Mouse (Mus musculus) macrophage (primary cell): Measurements from ENCODE around the gene Map3k14. TPM values are rescaled to one million over a fixed set of nuclear protein-coding genes. Genes with fewer than 3 reads are reported as not detected.

Source experiments
- H3K27ac ChIP-seq: fragments of 350-480 bp; formaldehyde crosslinking; 2 replicates; pipeline ENCODE4 v1.9.0; 2021
- H3K36me3 ChIP-seq: fragments of 350-480 bp; formaldehyde crosslinking; 2 replicates; pipeline ENCODE4 v1.9.0; 2021; ENCODE audit errors: inconsistent target
- H3K4me3 ChIP-seq: fragments of 350-480 bp; formaldehyde crosslinking; 2 replicates; pipeline ENCODE4 v1.9.0; 2021; ENCODE audit errors: inconsistent target
- H3K79me2 ChIP-seq: fragments of 350-480 bp; formaldehyde crosslinking; 2 replicates; pipeline ENCODE4 v1.9.0; 2021; ENCODE audit errors: inconsistent target
- WGBS: methylation state at CpG from one replicate; pipeline ENCODE4 v1.1.7; 2026; ENCODE audit warnings: inconsistent platforms; ENCODE audit not compliant: missing documents; 5-methylcytosine and 5-hydroxymethylcytosine counted together
- polyA plus RNA-seq: library from polyadenylated mRNA; stranded (reverse); fragments of 250-400 nt; gene quantifications from 3 replicates; pipeline ENCODE4 v1.2.4, GENCODE M21; 2018; ENCODE audit warnings: inconsistent platforms

Map3k14 gene
- polyA plus RNA-seq, 1 experiment from 2014 or later = 9.0 TPM

GRCm38 (mm10) chr11:103264427-103265005, 2.8 kb downstream of the Map3k14 start:
- WGBS = 1% methylated on average over 20 of the region's 20 CpGs
- peak overlapping the region; percentile 44 for H3K4me3 ChIP-seq

GRCm38 (mm10) chr11:103263551-103263950, 3.7 kb downstream of the Map3k14 start:
- H3K79me2 ChIP-seq = peaks cover 80% of the 10 kb centered on the region
- peak overlapping the region; percentile 89 for H3K27ac ChIP-seq
- no peaks in the 10 kb centered on the region for H3K36me3 ChIP-seq
- 7% methylated on average over 10 of the region's 10 CpGs for WGBS
- peak overlapping the region; percentile 44 for H3K4me3 ChIP-seq

More at GRCm38 (mm10) chr11:103264427-103265005, 2.8 kb downstream of the Map3k14 start:
- no peaks in the 10 kb centered on the region for H3K36me3 ChIP-seq
- peak overlapping the region; percentile 89 for H3K27ac ChIP-seq
- peaks cover 71% of the 10 kb centered on the region for H3K79me2 ChIP-seq

GRCm38 (mm10) chr11:103262412-103263267, 4.6 kb downstream of the Map3k14 start:
- no peaks in the 10 kb centered on the region for H3K36me3 ChIP-seq
- H3K27ac ChIP-seq = peak overlapping the region; percentile 89
- peaks cover 90% of the 10 kb centered on the region for H3K79me2 ChIP-seq
- H3K4me3 ChIP-seq = peak overlapping the region; percentile 44
- 4% methylated on average over 20 of the region's 20 CpGs for WGBS

- 76% methylated on average over 7 of the region's 7 CpGs for WGBS
- Histone ChIP-seq H3K27ac (peak overlapping the region; percentile 89), H3K4me3 (peak overlapping the region; percentile 44), H3K36me3 (no peaks in the 10 kb centered on the region), H3K79me2 (peaks cover 97% of the 10 kb centered on the region)
Observed at GRCm38 (mm10) chr11:103261671-103262411, 5.4 kb downstream of the Map3k14 start.

GRCm38 (mm10) chr11:103260515-103261192, 6.6 kb downstream of the Map3k14 start:
- H3K79me2 ChIP-seq = peaks cover 97% of the 10 kb centered on the region
- H3K36me3 ChIP-seq = no peaks in the 10 kb centered on the region
- 94% methylated on average over 12 of the region's 12 CpGs for WGBS
- no peak overlapping the region for H3K27ac ChIP-seq
- no peak overlapping the region for H3K4me3 ChIP-seq

GRCm38 (mm10) chr11:103260034-103260433, 7.2 kb downstream of the Map3k14 start:
- 76% methylated on average over 5 of the region's 5 CpGs for WGBS
- Histone ChIP-seq H3K36me3 (no peaks in the 10 kb centered on the region), H3K27ac (no peak overlapping the region), H3K4me3 (no peak overlapping the region), H3K79me2 (peaks cover 97% of the 10 kb centered on the region)

- Histone ChIP-seq H3K79me2 (peaks cover 97% of the 10 kb centered on the region), H3K4me3 (no peak overlapping the region), H3K27ac (peak overlapping the region; percentile 70), H3K36me3 (no peaks in the 10 kb centered on the region)
- 13% methylated on average over 3 of the region's 4 CpGs for WGBS
Observed at GRCm38 (mm10) chr11:103257938-103258481, 9.3 kb downstream of the Map3k14 start.

GRCm38 (mm10) chr11:103253605-103254004, 13.7 kb downstream of the Map3k14 start:
- no peak overlapping the region for H3K4me3 ChIP-seq
- peaks cover 89% of the 10 kb centered on the region for H3K79me2 ChIP-seq
- H3K27ac ChIP-seq = no peak overlapping the region
- no peaks in the 10 kb centered on the region for H3K36me3 ChIP-seq
- WGBS = 38% methylated on average over 5 of the region's 5 CpGs

GRCm38 (mm10) chr11:103252380-103252779, 14.9 kb downstream of the Map3k14 start:
- Histone ChIP-seq H3K4me3 (no peak overlapping the region), H3K36me3 (no peaks in the 10 kb centered on the region), H3K27ac (no peak overlapping the region), H3K79me2 (peaks cover 89% of the 10 kb centered on the region)
- 80% methylated on average over 5 of the region's 5 CpGs for WGBS

- peaks cover 89% of the 10 kb centered on the region for H3K79me2 ChIP-seq
- H3K4me3 ChIP-seq = no peak overlapping the region
- WGBS = 81% methylated on average over 3 of the region's 3 CpGs
- H3K27ac ChIP-seq = peak overlapping the region; percentile 93
- H3K36me3 ChIP-seq = no peaks in the 10 kb centered on the region
Observed at GRCm38 (mm10) chr11:103250324-103250723, 16.9 kb downstream of the Map3k14 start.

GRCm38 (mm10) chr11:103249509-103249908, 17.8 kb downstream of the Map3k14 start:
- Histone ChIP-seq H3K36me3 (no peaks in the 10 kb centered on the region), H3K79me2 (peaks cover 89% of the 10 kb centered on the region), H3K27ac (peak overlapping the region; percentile 93), H3K4me3 (no peak overlapping the region)
- WGBS = 5% methylated on average over 6 of the region's 6 CpGs

- Histone ChIP-seq H3K79me2 (peaks cover 89% of the 10 kb centered on the region), H3K36me3 (0 out of 2 replicates have a peak, but pooled peaks cover 4% of the 10 kb centered on the region), H3K27ac (peak overlapping the region; percentile 93), H3K4me3 (no peak overlapping the region)
- 31% methylated on average over 5 of the region's 5 CpGs for WGBS
Observed at GRCm38 (mm10) chr11:103248837-103249236, 18.4 kb downstream of the Map3k14 start.

GRCm38 (mm10) chr11:103247504-103248177, 19.6 kb downstream of the Map3k14 start:
- peak overlapping the region; percentile 93 for H3K27ac ChIP-seq
- H3K4me3 ChIP-seq = no peak overlapping the region
- H3K36me3 ChIP-seq = 0 out of 2 replicates have a peak, but pooled peaks cover 7% of the 10 kb centered on the region
- 65% methylated on average over 11 of the region's 11 CpGs for WGBS
- peaks cover 89% of the 10 kb centered on the region for H3K79me2 ChIP-seq
